Mouse (Mus musculus): ENCODE results near the gene Rab3a. TPM values are rescaled to one million over a fixed set of nuclear protein-coding genes. Genes with fewer than 3 reads are reported as not detected.

Gene Rab3a
- polyA plus RNA-seq, 1 experiment from 2014 or later, result 23.8 TPM

DNA sequence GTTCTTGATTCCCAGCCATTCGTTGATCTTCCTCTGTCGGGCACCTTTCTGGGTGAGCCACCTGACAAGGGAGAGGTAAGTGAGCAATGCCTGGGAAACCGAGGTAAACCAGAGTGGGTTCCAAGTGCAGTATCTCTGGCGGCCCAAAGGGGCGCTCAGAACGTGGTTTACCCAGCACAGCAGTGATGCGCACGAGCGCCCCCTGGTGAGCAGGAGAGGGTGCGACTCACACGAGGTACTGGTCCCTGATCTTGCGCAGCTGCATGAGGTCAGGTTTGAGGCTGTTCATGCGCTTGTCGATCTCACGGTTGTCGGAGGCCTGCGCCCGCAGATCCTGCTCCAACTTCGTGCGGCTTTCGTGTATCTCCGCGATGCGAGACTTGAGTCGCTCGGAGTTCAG, 14.9 kb downstream of the Rab3a start:
- H3K27ac ChIP-seq, result no peak overlapping the region
- H3K9ac ChIP-seq, result peak overlapping the region; percentile 21; the same call in 1 of the 2 replicates
- peaks cover 70% of the 10 kb centered on the region for H3K36me3 ChIP-seq
- H3K4me3 ChIP-seq, result no peak overlapping the region
- no peaks in the 10 kb centered on the region for H3K27me3 ChIP-seq
- peak; percentile 39; the same call in 1 of the 2 replicates for ATAC-seq (ENCODE audit: insufficient number of reproducible peaks, insufficient read depth, low FRiP score, low TSS enrichment, low read depth)
- H3K4me1 ChIP-seq, result peaks cover 44% of the 10 kb centered on the region
- H3K9me3 ChIP-seq, result no peaks in the 10 kb centered on the region
- WGBS, result 5% methylated on average over 26 of the region's 26 CpGs
- no peak overlapping the region for H3K4me2 ChIP-seq

DNA sequence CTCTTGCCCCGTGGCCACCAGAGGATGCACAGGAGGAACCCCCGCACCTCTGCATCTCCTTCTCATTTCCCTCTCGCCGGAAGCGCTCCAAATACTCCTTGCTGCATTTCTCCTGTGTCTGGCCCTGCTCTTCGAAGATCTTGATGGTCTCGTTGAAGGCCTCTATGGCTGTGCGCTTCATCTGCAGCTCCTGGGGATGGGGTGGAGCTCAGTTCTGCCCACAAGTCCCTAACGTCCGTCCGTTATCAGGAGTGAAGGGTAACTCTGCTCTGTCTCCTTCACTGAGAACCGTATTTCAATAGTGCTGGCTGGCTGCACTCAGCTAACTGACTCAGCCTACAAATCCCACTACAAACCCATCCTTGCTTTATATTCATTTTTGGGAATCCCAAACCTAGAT, 15.4 kb downstream of the Rab3a start:
- Histone ChIP-seq H3K4me3 (no peak overlapping the region), H3K27ac (no peak overlapping the region), H3K4me1 (peaks cover 49% of the 10 kb centered on the region), H3K9me3 (no peaks in the 10 kb centered on the region), H3K36me3 (peaks cover 75% of the 10 kb centered on the region), H3K27me3 (no peaks in the 10 kb centered on the region), H3K9ac (0 out of 2 replicates have a peak overlapping the region, but pooled peaks have one; percentile 21), H3K4me2 (no peak overlapping the region)
- no peak for ATAC-seq (ENCODE audit: insufficient number of reproducible peaks, insufficient read depth, low FRiP score, low TSS enrichment, low read depth)
- WGBS, result 69% methylated on average over 12 of the region's 12 CpGs

DNA sequence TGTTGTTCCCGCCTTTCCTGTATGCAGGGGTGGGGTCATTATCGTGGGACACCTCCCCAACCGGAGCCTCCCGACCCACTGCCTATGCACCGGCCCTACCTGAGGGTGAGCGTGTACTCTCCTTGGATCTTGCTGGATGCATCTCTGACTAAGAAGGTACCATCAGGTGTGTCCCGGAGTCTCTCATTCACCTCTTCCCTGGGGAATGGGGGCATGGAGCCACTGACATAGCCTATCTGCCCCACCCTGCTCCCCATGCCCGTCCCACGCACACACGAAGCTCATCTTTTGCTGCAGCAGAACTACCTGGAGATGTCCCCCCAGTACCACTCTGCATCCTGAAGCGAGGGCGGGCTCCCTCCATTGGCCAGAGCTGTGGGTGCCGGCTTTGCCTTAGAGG, 16.3 kb downstream of the Rab3a start:
- WGBS, result 93% methylated on average over 13 of the region's 13 CpGs
- Histone ChIP-seq H3K4me3 (no peak overlapping the region), H3K27me3 (no peaks in the 10 kb centered on the region), H3K9ac (no peak overlapping the region), H3K9me3 (no peaks in the 10 kb centered on the region), H3K36me3 (peaks cover 78% of the 10 kb centered on the region), H3K4me1 (peaks cover 52% of the 10 kb centered on the region), H3K4me2 (no peak overlapping the region), H3K27ac (no peak overlapping the region)
- no peak for ATAC-seq (ENCODE audit: insufficient number of reproducible peaks, insufficient read depth, low FRiP score, low TSS enrichment, low read depth)

DNA sequence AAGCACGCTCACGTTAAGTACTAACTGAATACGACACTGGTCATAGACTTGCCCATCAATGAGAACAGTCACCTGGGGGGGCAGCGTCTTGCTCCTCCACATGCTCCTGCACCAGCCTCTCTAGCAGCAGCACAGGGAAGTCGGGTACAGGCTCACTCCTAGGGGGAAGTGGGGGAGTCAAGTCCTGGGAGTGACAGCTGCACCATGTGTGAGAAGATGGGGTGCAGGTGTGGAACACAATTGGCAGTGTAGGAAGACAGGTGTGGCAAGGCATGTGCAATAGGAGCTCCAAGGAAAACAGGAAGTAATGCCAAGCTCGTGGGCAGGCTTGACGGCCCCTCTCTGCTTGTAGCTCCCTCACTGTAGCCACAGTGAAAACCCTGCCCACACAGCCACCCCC, 16.7 kb downstream of the Rab3a start:
- Histone ChIP-seq H3K27me3 (no peaks in the 10 kb centered on the region), H3K4me1 (peaks cover 51% of the 10 kb centered on the region), H3K36me3 (peaks cover 78% of the 10 kb centered on the region), H3K27ac (no peak overlapping the region), H3K4me3 (no peak overlapping the region), H3K9me3 (no peaks in the 10 kb centered on the region), H3K9ac (no peak overlapping the region), H3K4me2 (no peak overlapping the region)
- no peak for ATAC-seq (ENCODE audit: insufficient number of reproducible peaks, insufficient read depth, low FRiP score, low TSS enrichment, low read depth)
- 87% methylated on average over 7 of the region's 7 CpGs for WGBS

DNA sequence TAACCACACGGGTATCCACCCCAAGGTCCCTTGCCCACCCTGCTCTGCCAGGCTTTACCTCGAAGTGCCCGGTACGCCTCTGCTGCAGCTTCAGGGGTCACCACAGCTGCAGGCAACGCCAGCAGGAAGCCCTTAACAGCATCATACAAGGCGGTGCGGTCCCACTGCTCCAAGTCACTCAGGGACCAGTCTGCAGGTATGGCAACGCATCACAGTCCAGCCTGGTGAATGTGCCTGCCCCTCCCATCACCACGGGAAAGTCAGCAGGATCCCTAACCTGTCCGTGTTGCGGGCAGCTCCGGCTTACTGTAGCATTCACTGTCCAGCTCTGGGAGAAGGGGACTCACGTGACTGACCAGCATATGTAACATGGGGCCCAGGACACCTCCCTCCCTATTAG, 17.6 kb downstream of the Rab3a start:
- Histone ChIP-seq H3K4me1 (peaks cover 42% of the 10 kb centered on the region), H3K4me2 (no peak overlapping the region), H3K9ac (no peak overlapping the region; the same call in 1 of the 2 replicates), H3K9me3 (no peaks in the 10 kb centered on the region), H3K36me3 (peaks cover 78% of the 10 kb centered on the region), H3K4me3 (no peak overlapping the region), H3K27me3 (no peaks in the 10 kb centered on the region), H3K27ac (no peak overlapping the region)
- ATAC-seq (ENCODE audit: insufficient number of reproducible peaks, insufficient read depth, low FRiP score, low TSS enrichment, low read depth), result no peak
- 90% methylated on average over 13 of the region's 13 CpGs for WGBS

DNA sequence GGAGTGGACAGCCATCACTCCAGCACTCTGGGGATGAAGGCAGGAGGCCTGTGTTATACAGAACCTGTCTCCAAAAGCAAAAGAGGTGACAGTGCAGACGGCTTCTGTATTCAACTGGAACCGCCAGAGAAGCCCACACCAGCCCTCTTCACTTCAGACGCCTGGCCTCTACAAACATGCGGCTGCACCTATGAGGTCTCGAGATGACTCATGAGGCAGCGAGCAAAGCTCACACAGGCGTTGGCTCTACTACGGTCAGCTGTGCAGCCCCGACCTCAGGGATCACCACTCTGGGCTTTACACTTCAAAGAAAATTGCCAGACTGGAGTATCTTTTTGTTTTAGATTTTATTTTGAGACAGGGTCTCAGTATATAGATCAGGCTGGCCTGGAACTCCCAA, 18.4 kb downstream of the Rab3a start:
- no peaks in the 10 kb centered on the region for H3K27me3 ChIP-seq
- no peak for ATAC-seq (ENCODE audit: insufficient number of reproducible peaks, insufficient read depth, low FRiP score, low TSS enrichment, low read depth)
- H3K9ac ChIP-seq, result peak overlapping the region; percentile 99
- H3K4me3 ChIP-seq, result no peak overlapping the region
- H3K4me1 ChIP-seq, result peaks cover 46% of the 10 kb centered on the region
- H3K36me3 ChIP-seq, result peaks cover 72% of the 10 kb centered on the region
- WGBS, result 87% methylated on average over 9 of the region's 9 CpGs
- no peaks in the 10 kb centered on the region for H3K9me3 ChIP-seq
- H3K27ac ChIP-seq, result peak overlapping the region; percentile 84
- H3K4me2 ChIP-seq, result peak overlapping the region; percentile 83

DNA sequence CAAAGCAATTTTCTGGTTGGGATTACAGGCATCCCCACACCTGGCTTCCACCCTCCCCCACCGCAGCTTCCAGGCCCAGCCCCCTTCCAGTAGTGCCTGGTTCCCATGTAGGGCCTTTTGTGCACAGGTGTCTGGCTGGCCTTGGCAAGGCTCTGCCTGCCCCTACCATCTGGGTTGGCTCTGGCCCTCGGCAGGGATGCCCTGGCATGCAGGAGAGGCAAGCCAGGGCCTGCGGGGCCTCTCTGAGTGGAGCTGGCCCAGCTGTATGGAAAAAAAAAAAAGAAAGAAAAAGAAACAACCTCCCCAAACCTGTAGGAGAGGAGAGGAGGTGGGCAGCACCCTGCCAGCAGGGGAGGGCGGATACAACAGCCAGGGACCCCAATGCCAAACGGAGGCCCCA, 18.9 kb downstream of the Rab3a start:
- H3K27ac ChIP-seq, result peak overlapping the region; percentile 84
- peak overlapping the region; percentile 83 for H3K4me2 ChIP-seq
- no peaks in the 10 kb centered on the region for H3K9me3 ChIP-seq
- H3K36me3 ChIP-seq, result peaks cover 72% of the 10 kb centered on the region
- peak overlapping the region; percentile 99 for H3K9ac ChIP-seq
- 59% methylated on average over 5 of the region's 5 CpGs for WGBS
- peaks cover 51% of the 10 kb centered on the region for H3K4me1 ChIP-seq
- H3K27me3 ChIP-seq, result no peaks in the 10 kb centered on the region
- no peak for ATAC-seq (ENCODE audit: insufficient number of reproducible peaks, insufficient read depth, low FRiP score, low TSS enrichment, low read depth)
- peak overlapping the region; percentile 7; the same call in 1 of the 2 replicates for H3K4me3 ChIP-seq

DNA sequence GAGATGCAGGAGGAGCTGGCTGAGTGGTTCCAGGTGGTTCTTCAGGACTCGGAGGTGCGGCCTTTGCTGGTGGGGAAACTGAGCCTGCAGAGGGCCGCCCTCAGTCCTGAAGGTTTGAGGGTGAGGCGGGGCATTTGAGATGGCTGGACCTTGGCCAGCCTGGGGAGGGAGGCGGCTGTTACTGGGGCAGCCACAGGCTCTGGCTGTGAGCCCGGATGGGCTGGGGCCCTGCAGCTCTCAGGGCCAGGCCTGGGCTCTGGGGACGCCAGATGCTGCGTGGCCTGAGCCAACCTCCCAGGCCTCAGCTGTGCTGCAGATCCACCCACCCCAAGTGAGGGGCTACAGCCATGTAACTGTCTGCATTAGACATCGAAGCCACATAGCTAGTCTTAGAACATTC, 19.4 kb downstream of the Rab3a start:
- H3K4me3 ChIP-seq, result peak overlapping the region; percentile 7; the same call in 1 of the 2 replicates
- ATAC-seq (ENCODE audit: insufficient number of reproducible peaks, insufficient read depth, low FRiP score, low TSS enrichment, low read depth), result no peak

DNA sequence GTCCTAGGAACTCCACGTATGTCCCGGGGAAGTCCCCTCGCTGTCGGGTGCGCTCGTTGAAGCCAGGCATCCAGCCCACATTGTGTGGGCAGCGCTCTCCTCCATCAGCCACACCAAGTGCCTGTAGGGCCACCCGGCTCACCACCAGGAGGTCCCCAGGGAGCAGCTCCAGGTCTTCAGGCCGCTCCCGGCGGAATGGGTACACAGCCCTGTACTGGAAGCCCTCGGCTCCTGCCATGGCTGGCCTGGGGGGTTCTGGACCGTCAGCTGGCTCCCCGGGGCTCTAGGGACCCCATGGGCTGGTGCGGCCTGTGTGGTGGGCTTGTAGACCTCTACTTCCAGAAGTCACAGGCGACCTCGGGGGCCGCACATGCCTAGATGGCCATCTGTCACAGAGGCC, 20.3 kb downstream of the Rab3a start:
- Histone ChIP-seq H3K4me3 (peak overlapping the region; percentile 84), H3K27ac (peak overlapping the region; percentile 84), H3K27me3 (no peaks in the 10 kb centered on the region), H3K9me3 (no peaks in the 10 kb centered on the region), H3K9ac (peak overlapping the region; percentile 99), H3K4me1 (peaks cover 48% of the 10 kb centered on the region), H3K36me3 (peaks cover 72% of the 10 kb centered on the region), H3K4me2 (peak overlapping the region; percentile 83)
- 91% methylated on average over 18 of the region's 18 CpGs for WGBS
- no peak for ATAC-seq (ENCODE audit: insufficient number of reproducible peaks, insufficient read depth, low FRiP score, low TSS enrichment, low read depth)

More for the DNA sequence above, 19.4 kb downstream of the Rab3a start:
- no peaks in the 10 kb centered on the region for H3K9me3 ChIP-seq
- peak overlapping the region; percentile 84 for H3K27ac ChIP-seq
- WGBS, result 62% methylated on average over 9 of the region's 9 CpGs
- peak overlapping the region; percentile 99 for H3K9ac ChIP-seq
- H3K36me3 ChIP-seq, result peaks cover 71% of the 10 kb centered on the region
- H3K4me1 ChIP-seq, result peaks cover 52% of the 10 kb centered on the region
- H3K4me2 ChIP-seq, result peak overlapping the region; percentile 83
- H3K27me3 ChIP-seq, result no peaks in the 10 kb centered on the region

DNA sequence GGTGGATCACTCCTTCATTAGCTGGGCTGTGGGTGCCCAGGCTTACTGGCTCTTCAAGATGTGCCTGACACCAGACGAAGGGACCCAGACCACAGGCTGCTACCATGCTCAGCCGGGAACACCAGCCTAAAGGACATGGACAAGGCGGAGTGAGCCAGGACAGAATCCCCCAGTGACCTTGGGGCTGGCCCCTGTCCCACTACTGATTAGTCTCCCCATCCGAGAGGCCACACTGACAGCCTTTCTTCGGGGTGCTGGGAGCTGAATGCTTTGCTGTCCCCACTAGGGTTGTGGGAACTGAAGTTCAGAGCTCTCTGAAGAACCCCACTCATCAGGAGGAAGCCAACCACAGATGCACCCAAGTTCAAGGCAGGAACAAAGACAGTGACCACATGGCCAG, 20.7 kb downstream of the Rab3a start:
- Histone ChIP-seq H3K4me1 (peaks cover 48% of the 10 kb centered on the region), H3K4me3 (peak overlapping the region; percentile 84), H3K4me2 (peak overlapping the region; percentile 83), H3K27me3 (no peaks in the 10 kb centered on the region), H3K27ac (0 out of 2 replicates have a peak overlapping the region, but pooled peaks have one; percentile 98), H3K36me3 (peaks cover 72% of the 10 kb centered on the region), H3K9ac (peak overlapping the region; percentile 99), H3K9me3 (no peaks in the 10 kb centered on the region)
- ATAC-seq (ENCODE audit: insufficient number of reproducible peaks, insufficient read depth, low FRiP score, low TSS enrichment, low read depth), result no peak
- 93% methylated on average over 5 of the region's 5 CpGs for WGBS

DNA sequence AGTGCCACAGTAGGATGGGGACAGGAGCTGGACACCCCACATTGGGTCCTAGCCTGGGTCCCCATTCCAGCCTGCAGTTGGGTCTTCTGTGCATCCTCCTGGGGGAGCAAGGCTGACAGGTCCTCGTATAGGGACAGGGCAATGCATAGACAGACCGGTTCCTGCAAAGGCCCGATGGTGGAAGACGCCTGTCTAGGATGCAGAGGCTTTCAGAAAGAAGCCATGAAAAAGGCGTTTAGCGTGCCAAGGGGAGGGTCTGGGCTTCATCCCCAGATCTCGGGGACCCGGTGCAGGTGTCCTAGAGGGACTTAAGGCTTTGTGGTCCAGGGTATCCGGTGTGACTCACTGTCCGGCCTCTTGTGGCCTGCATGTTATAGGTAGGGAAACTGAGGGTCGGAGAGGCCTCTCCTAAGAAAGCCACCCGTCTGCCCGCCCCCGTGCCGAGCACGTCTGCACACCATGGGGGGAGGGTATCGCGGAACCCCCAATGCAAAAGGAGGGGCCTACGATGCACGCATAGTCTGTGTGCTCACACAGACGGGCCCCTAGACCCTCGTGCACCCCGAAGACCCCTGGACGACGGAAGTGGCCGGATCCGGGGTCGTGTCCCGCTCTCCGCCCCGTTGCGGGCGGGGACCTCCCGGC, 21.5 kb downstream of the Rab3a start:
- peak; percentile 0; the same call in 1 of the 2 replicates for ATAC-seq (ENCODE audit: insufficient number of reproducible peaks, insufficient read depth, low FRiP score, low TSS enrichment, low read depth)

More for the DNA sequence above, 21.5 kb downstream of the Rab3a start:
- Histone ChIP-seq H3K36me3 (peaks cover 72% of the 10 kb centered on the region), H3K27ac (peak overlapping the region; percentile 98), H3K4me2 (peak overlapping the region; percentile 83), H3K9me3 (no peaks in the 10 kb centered on the region), H3K9ac (peak overlapping the region; percentile 99), H3K4me3 (peak overlapping the region; percentile 84), H3K27me3 (no peaks in the 10 kb centered on the region), H3K4me1 (peaks cover 48% of the 10 kb centered on the region)
- WGBS, result 2% methylated on average over 34 of the region's 34 CpGs
